Mouse (Mus musculus) right cerebral cortex, adult 2 months (tissue): ENCODE measurements around the gene Aldh6a1.

Experiments
- DNase-seq, 2 experiments: peaks; one replicate each; pipeline ENCODE4 v3.0.0; 2021 to 2022; ENCODE audit warnings: low spot score in 2 of 2

The Aldh6a1 gene

DNA sequence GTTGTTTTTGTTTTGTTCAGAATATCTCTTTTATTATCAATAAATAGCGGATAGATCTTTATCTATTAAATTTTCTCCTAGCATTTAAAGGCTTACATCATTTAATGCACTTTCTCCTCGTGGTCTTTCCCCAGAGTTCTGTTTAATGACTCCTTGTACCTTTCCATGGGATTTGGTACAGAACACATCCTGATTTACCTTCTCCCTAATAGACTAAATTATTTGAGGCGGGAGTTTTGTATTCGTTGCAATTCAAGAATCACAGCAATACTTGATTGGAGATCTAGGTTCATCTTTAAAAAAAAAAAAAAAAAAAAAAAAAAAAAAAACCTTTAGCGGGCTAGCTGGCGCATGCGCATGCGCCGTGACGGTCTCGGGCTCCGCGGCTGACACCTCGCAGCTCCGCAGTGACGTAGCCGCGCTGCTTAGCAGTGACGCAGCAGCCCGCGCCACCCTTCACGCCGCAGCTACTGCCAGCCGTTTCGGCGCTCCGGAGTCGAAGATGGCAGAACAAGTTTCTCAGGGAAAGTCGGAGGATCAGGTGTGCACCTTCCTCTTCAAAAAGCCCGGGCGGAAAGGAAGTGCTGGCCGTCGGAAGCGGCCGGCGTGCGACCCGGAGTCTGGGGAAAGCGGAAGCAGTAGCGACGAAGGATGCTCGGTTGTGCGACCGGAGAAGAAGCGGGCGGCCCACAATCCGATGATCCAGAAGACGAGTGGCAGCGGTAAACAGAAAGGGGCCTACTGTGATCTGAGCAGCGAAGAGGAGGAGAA lies 33.8 kb downstream of the Aldh6a1 start, which contains the start of gene Rnf113a2:
Rnf113a2 (plus strand) TSS at position 363 of the 771 bp plus-strand sequence.
- peak; percentile 76 to 87 for DNase-seq

DNA sequence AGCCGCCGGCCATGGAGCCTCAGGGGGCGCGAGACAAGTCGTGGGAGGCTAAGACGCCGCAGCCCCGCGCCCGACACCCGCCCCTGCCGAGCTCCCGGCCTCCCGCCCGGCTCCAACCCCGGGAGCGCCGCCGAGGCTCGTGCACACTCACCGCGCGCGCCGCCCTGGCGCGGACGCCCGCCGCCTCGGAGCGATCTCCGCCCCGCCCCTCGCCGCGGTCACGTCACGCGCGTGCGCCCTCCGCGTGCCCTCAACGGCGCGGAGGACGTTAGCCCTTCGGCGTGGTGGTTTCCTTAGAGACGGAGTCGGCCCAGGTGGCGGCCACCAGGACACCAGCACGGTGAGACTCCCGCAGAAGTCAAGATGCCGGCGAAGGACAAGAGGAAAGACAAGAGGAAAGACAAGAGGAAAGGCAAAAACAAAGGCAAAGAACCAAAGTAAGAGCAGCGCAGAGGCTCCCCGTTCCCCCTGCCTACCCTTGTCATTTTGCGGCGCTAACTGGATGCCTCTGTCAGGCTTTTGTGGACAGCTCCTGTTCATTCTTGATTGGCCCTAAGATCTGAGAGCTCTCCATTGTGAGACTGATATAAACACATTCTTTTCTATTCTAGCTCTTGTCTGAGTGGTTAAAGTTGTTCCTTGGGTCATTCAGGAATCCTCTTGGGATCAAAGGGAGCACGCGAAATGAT lies 41.8 kb downstream of the Aldh6a1 start, which contains the start of the genes Entpd5 and Bbof1:
Entpd5 (minus strand) TSS at position 211 of the 689 bp plus-strand sequence.
Bbof1 (plus strand) TSS at position 253 of the 689 bp plus-strand sequence.
- peak; percentile 88 to 94 for DNase-seq

DNA sequence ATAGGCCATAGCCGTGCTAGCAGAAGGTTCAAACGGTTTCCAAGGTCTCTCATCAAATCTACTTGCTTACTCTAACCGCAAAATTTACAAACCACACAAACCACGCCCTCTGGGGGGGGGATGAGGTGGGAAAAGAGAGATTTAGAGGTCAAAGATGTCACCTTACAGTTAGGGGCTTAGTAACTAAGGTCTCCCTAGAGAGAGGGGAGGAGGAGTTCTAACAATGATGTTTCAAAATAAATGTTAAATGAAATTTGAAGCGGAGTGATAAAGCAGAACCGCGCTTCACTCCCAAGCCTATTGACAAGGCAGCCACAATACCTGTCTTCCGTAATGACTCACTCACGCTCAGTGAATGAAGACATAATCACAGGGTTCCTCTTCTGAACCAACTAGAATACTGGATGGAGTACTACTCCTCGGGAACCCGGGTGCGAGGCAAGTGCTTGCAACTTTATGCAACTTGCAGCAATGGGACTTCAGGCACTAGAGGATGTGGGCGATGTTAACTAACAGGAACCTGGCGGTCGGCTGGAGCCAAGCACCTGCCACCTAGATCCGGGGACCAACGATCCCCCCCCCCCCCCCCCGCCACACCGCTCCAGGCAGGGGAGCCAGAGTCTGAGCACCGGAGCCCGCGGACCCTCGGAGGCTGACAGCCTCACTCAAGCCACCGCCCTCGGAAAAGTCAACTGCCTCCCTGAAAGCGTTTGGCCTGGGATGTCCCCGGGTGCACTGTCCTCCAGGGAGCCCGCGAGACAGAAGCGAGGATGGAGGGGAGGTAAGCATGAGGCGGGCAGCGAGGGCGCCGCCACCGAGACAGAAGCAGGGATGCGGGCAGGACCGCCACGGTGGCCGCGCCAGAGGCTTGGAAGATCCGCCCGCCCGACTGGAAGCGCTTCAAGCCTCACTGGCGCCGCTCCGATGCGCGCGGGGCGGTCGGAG lies 42.7 kb downstream of the Aldh6a1 start:
- DNase-seq = peak; percentile 26 to 42

DNA sequence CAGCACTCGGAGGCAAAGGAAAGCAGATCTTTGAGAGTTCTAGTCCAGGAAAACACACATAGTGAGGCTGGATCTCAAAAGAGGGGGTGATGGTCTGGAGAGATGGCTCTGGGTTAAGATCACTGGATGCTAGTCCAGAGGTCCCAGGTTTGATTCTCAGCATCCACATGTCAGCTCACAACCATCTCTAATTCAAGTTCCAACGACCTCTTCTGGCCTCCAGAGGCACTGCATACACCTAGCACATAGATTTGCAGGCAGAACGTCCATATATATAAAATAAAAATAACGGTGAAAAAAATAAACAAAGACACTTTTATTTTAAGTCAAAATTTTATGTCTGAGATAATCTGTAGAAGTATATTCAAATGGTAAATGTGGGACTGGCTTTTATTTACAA lies 43.5 kb downstream of the Aldh6a1 start:
- DNase-seq = no peak

DNA sequence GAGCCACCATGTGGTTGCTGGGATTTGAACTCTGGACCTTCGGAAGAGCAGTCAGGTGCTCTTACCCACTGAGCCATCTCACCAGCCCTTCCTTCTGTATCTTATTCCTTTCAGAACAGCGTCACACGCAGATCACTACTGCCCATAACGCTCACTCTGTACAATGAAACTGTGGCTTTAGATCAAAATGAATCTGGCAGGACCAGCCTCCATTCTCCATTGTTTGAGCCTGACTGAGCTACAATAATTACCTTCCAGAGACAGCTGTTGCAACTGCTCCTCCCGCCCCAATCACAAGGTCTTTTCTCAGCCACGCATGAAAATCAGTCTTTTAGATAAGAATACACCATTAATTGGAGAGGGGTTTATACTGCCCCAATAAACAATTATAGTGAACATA lies 46.3 kb downstream of the Aldh6a1 start:
- DNase-seq = no peak

DNA sequence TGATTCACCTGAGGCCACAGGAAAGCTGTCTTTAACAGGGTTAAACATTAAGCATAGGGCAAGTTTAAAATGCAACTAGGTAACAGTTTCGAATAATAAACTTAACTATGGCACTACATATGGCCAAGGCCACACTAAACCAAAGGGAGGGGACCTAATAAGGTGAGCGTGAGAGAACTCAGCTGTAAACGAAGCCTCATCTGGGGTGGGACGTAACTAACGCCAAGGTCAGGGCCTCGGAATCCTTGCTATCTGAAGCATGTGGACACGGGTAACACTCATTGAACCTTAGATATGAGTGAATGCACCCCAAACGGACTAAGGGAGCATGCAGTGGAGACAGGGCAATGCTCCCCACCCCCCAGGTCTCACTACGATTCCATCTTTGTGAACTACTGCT lies 47.9 kb downstream of the Aldh6a1 start:
- DNase-seq = no peak

DNA sequence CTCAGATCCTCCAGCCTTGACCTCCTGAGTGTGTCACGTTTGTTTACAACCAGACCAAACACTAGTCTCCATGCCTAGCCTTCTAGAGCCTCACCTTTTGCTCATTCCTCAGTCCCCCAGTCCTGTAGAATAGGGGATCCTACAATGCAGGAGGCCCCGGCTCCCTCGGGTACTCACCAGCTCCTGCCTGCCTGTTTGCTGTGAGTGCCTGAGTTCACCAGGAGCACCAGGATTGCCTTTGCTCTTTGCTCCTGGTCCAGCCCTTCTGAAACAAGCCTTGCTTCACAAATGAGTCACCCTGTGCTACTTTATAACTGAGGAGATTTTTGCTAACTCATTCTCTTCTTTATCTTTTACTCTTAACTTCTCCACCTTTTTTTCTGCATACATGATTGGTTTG lies 50.2 kb downstream of the Aldh6a1 start:
- DNase-seq = no peak

DNA sequence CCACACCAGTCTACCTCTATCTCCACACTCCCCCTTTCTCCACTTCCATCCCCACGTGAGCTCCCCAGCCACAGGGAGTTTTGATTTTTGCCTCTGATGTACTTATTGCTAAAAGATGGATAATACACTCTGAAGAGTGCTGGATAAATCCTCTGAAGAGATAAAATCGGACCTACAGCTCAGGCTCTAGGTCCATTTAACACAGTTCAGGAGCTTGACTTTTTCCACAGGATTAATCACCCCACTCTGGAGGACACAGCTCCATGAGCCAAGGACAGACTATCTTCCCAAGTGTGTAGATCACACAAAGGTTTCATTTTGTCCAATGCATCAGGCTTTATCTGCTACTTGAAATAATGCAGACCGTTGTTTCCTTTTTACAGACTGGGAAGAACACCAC lies 50.7 kb downstream of the Aldh6a1 start:
- DNase-seq = no peak

DNA sequence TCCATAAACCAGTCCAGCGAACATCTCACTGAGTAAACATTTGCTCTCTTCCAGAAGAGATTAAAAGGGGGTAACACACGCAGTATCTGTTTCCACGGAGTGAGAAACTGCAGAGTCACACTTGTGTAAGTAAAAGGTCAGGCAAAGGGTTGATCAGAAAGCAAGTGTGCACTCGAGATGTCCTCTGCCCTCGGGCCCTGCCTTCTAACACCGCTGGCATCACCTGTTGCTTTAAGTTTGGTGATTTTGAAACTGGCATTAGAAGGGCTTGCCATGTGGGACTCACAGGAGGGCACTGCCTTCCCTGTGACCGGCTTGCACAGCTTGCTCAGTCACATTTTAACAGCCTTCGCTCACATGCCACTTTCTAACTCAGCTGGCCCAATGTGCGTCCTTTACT lies 51.1 kb downstream of the Aldh6a1 start:
- no peak for DNase-seq

DNA sequence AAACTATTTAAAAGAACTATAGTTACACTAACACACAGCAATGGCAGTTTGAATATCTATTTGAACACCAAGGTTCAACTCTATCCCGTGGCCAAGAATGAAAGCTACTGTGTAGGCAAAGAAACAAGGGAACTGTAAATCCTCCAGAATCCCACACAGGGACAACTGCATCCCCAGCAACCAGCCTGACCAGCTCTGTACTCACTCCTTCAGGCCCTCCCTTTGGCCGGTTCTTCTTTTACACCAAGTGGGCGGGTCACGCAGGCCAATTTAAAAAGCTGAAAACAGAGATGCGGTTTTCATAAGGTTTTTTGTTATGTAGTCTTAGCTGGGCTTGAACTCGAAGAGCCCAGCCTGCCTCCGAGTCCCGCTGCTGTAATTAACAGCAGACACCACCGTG lies 51.7 kb downstream of the Aldh6a1 start:
- DNase-seq = no peak

DNA sequence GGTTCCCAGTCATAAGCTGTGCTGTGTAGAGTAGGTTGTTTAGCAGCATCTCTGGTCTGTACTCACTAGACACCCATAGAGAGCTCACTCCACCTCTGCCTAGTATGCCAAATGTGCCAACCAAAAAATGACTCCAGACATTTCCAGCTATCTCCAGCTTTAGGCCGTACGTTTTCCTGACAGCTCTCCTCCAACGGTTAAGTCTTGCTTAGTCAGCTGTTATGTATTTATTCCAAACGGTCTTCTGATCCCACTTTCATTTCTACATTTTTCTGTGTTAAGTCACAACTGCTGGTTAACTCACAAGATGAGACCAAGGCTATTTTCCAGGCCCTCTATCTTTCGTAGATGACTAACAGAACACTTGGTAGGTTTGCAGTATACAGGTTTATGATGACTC lies 52.2 kb downstream of the Aldh6a1 start:
- DNase-seq = no peak

DNA sequence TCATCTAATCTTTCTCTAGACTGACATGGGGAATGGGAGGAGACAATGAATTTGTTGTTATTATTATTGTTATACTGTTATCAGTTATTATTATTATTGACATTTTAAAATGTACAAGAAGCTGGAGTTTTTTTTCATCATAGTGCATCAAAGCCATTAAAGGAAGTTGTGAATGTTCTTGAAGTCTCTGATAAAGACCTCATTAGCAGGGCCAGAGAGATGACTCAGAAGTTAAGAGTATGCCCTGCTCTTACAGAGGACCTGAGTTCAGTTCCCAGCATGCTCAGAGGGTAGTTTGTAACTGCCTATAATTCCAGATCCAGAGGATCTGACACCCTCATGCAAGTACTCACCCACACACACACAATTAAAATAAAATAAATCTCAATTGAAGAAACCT lies 53.1 kb downstream of the Aldh6a1 start:
- no peak for DNase-seq

DNA sequence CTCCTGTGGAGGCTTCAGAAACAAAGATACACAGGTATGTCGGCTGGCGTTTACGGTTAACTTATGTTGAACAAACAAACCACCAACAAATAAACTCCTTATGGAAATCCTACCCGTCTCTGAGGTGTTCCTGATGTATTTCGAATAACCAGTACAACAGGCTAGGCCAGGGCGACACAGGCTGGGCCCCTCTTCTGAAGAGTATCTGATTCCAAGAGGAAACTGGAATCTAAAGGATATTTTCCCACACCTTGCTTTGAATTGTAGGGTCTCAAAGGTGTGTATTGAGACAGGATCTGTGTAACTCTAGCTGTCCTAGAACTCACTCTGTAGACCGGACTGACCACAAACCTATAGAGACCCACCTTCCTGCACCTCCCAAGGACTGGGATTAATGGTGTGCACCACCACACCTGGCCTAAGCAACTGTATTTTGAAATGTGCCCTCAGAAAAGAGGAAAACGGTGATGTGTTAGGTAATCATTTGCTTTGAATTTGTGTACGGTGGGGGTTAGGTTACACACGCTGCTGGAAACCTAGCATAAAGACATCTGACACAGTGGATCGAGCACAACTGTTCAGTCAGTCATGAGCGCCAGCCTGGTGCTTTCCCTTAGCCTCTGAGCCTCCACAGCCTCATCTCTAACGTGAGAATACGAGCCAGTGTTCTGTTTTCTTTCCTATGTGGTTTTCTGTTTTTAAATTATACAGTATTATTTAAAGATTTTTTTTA lies 53.7 kb downstream of the Aldh6a1 start:
- no peak for DNase-seq

DNA sequence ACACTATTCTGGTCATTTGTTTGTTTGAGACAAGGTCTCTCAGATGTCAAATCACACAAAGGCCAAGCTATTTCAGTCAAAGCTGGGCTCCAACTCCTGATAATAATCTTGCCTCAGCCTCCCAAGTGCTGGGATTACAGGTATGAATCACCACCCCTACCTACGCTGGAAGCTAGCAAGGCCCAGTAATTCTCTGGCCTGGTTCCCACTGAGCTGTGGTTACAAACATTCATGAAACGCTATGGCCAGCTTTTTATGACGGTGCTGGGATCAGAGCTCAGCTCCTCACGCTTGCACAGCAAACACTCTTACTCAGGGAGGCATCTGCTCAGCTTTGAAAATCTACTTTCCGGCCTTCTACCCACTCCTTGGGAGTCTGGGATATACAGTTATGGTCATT lies 57.0 kb downstream of the Aldh6a1 start:
- DNase-seq = no peak

DNA sequence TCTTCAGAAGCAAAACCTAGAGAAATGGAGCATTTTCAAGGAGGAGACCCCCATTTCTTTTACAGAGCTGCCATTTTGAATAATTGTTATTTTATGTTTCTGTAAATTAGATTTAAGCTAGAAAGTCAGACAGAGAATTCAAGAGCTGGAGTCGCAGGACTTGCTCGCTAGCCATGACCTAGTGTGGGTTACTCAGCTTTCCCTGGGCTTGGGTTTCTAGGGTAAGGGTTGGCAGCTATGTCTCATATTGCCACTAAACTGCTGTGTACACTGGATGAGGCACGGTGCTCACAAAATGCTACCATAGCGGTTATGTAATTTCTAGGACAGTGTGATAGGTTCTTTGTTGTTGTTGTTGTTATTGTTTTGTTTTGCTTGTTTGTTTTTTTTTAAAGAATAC lies 58.1 kb downstream of the Aldh6a1 start:
- no peak for DNase-seq

DNA sequence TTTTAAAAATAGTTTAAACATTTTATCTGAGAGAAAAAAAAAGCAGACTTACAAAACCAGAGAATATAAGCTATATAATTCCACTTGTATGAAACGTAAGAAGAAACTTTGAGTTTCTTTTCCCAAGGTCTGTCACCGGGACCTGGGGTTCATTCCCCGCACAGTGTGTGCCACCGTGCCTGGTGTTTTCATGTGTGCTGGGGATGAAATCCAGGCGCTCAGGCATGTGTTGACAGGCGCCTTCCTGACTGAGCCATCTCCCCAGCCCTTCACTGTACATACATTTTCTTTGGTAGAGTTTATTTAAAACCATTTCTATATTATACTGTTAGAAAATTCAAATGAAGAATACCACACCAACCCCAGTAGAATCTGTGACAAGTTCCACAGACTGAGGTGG lies 60.5 kb downstream of the Aldh6a1 start:
- DNase-seq = no peak

DNA sequence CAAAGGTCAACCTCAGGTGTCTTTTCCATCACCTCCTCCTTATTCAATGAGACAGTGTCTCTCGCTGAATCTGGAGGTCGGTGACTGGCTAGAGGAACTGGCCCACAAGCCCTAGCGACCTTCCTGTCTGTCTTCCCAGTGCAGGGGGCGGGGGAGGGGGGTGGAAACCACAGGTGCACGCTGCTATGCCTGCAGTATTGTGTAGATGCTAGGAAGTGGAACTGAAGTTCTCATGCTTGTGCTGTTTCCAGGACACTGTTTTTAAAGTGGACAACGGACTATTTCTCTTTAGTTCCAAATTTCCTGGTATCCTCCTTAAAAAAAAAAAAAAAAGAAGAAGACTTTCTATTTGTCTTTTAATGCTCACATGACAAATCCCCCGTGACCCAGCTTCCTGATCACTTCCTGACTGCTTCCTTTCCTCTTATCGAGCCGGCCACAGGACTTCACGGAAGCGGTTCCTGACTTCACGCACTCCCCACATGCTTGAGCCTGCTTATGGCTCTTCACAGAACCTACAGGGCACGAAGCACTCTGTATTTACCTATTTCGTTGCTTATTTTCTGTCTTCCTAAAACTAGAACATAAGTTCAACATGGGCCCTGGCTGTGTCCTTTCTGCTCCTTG lies 61.9 kb downstream of the Aldh6a1 start:
- no peak for DNase-seq

DNA sequence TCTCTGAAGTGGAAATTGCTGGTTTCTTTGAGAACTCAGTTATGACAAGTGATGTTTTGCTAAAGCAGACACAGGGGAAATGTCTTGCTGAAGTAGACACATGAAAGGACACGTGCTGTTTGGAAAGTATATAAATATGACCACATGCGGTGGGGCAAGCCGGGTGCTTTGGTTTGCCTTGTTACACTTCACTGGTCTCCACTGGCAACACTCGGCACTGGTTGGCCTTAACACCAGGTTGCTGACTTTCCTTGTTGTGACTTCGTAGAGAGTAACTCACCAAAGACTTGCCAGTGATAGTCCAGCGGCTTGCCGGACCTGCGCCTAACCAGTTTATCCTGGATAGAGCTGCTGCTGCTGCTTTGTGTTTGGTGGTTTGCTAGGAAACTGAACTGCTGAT lies 62.7 kb downstream of the Aldh6a1 start:
- DNase-seq = no peak

DNA sequence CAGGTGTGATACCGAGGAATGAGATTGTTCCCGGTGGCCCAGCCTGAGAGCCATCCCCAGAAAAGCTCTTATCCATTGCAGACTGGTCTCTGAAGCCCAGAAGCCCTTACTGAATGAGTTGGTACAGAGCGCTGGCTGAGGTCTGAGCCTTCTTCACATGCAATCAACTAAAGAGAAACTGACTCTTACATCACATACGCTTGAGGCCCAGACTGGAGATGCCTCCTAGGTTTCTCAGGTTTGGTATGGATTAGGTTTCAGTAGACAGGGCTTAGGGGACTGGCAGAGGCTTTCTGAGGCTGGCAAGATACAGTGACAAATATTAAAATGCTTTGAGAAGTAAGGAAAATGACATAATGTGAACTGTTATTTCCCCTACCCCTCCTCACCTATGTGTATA lies 65.4 kb downstream of the Aldh6a1 start:
- no peak for DNase-seq

DNA sequence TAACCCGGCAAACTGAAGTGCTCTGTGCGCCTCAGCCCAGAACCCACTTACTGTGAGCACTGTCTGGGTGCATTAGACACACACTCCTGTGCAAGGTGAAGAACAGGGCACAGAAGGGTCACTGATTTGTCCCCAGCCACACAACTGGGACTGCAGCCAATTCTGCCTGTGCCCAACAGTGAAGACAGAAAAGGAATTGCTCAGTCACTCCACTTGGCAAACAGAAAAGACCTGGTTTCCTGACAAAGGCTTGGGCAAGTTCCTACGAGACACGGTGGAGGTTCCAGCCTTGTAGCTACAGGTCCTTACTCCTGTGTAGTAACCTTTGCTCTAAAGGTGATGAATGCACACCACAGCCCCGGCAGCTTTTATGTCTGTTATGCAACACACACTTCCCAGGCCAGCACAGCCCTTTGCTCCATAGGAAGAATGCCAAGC lies 66.1 kb downstream of the Aldh6a1 start:
- DNase-seq = no peak

DNA sequence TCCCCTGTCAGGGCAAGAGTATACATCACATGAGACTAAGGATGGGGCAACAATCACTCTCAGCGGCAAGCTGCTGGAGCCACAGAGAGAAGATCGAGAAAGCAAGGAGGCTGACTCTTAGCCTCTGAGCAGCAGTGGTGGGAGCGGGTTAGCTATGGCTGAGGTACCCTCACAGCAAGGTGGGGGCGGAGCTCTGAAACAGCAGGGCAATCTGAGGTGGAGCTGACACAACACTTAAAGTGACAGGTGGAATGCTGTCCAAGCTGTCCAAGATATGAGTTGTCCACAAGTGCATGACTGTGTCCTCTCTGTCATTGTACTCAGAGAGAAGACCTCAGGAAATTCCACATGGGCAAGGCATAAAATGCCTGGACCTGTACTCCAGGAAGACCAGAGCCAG lies 68.4 kb downstream of the Aldh6a1 start:
- no peak for DNase-seq
